In the genomic region with DNA sequence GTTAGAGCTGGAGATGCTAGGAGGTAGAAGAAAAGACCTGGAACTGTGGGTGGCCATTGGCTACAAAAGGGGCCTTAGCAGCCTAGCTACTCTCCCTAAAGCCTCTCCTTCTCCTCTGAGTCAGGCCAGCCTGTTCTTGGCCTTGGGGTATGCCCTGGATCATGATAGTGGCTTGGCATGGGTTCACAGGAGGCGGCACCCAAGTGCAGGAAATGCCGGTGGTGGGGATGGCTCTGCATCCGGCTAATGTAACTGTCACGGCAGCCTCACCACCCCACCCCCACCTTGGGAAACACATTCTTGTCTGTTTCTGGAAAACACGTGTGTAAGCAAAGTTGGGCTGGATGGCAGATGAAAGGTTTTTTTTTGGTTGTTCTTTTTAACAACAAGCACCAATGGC, we compare ENCODE assay signal across 8 mouse cellular contexts.
A peak's percentile ranks its signal among the peaks of the same experiment; 100 is the strongest.
DNase-seq lines count a peak whose midpoint lies in the region.

No protein-coding gene starts in this region.

- intact Hi-C loops in left cerebral cortex, postnatal 14 days (cut with DNase I), result no loop called here

- peak; percentile 4 to 14 for DNase-seq in spleen, postnatal 10 days (ENCODE audit: low spot score in 2 of 2)
- no peak for DNase-seq in spleen, postnatal 14 days (ENCODE audit: low spot score in 2 of 2)
- peak; percentile 3 for DNase-seq in forelimb bud, embryonic 11.5 days (ENCODE audit: low read depth, low spot score)
- DNase-seq in kidney, postnatal 36 days, result peak; percentile 55 to 57
- peak; percentile 70 for DNase-seq in testis, postnatal 10 days (ENCODE audit: low spot score)
- no peak for DNase-seq in right cerebral cortex, adult 2 months (ENCODE audit: low spot score in 2 of 2)
- DNase-seq in left cerebral cortex, postnatal 14 days (ENCODE audit: low spot score in 2 of 2), result no peak
- no peak for DNase-seq in frontal cortex, postnatal 14 days (ENCODE audit: low spot score in 2 of 2)

Comparison
In these comparisons a context has a peak if more than half of its experiments do, and no peak if none do; other contexts are left out.
1. DNase-seq: peak in spleen, postnatal 10 days (2 of 2), forelimb bud, embryonic 11.5 days (single experiment), kidney, postnatal 36 days (2 of 2) and testis, postnatal 10 days (single experiment); none in spleen, postnatal 14 days (0 of 2), right cerebral cortex, adult 2 months (0 of 2), left cerebral cortex, postnatal 14 days (0 of 2) and frontal cortex, postnatal 14 days (0 of 2).